Mouse (Mus musculus) limb, embryonic 10.5 days (tissue): ENCODE measurements around the gene Hmgb4. TPM values are rescaled to one million over a fixed set of nuclear protein-coding genes. Genes with fewer than 3 reads are reported as not detected.

Experiments used
- DNase-seq: peaks from one replicate; pipeline ENCODE4 v3.0.0-alpha.2; 2017; ENCODE audit warnings: low spot score
- H3K27ac ChIP-seq: fragments of 300-500 bp; sonication (generic); 2 replicates; pipeline ENCODE4 v1.5.1; 2016; ENCODE audit warnings: mild to moderate bottlenecking
- H3K27me3 ChIP-seq: fragments of 300-500 bp; sonication (generic); 2 replicates; pipeline ENCODE4 v1.6.1; 2016; ENCODE audit warnings: low read depth, mild to moderate bottlenecking; ENCODE audit not compliant: poor library complexity, severe bottlenecking
- H3K36me3 ChIP-seq: fragments of 300-500 bp; sonication (generic); 2 replicates; pipeline ENCODE4 v1.6.1; 2016; ENCODE audit warnings: mild to moderate bottlenecking, moderate library complexity
- H3K4me1 ChIP-seq: fragments of 300-500 bp; sonication (generic); 2 replicates; pipeline ENCODE4 v1.6.1; 2016
- H3K4me3 ChIP-seq: fragments of 300-500 bp; sonication (generic); 2 replicates; pipeline ENCODE4 v1.5.1; 2016; ENCODE audit warnings: mild to moderate bottlenecking, moderate library complexity
- H3K9me3 ChIP-seq: fragments of 300-500 bp; sonication (generic); replicated peaks from 2 replicates; pipeline ENCODE4 v1.6.1; 2016; ENCODE audit warnings: mild to moderate bottlenecking
- WGBS: fragments of 180-500 bp; shearing (Covaris S2); methylation state at CpG from one replicate; pipeline ENCODE4 v1.1.7; 2016; 5-methylcytosine and 5-hydroxymethylcytosine counted together
- polyA plus RNA-seq: library from polyadenylated mRNA; unstranded; fragments of >200 nt; fragmentation: Nextera tagmentation; extraction: Ambion mirVana; gene quantifications from 2 replicates; pipeline ENCODE4 v1.2.1, GENCODE M21; 2016

The Hmgb4 gene
- polyA plus RNA-seq, 1 experiment from 2014 or later = not detected

- no peak overlapping the region for H3K4me3 ChIP-seq
- H3K9me3 ChIP-seq = no peaks in the 10 kb centered on the region
- peaks cover 6% of the 10 kb centered on the region; the same call in 1 of the 2 replicates for H3K4me1 ChIP-seq
- H3K27ac ChIP-seq = no peak overlapping the region
- H3K36me3 ChIP-seq = no peaks in the 10 kb centered on the region
- 90% methylated on average over 5 of the region's 5 CpGs for WGBS
- H3K27me3 ChIP-seq = no peaks in the 10 kb centered on the region
- no peak for DNase-seq
Observed at GRCm38 (mm10) chr4:128264491-128264890, 3.7 kb upstream of the Hmgb4 start.

- Histone ChIP-seq H3K36me3 (no peaks in the 10 kb centered on the region), H3K27me3 (no peaks in the 10 kb centered on the region), H3K4me1 (no peaks in the 10 kb centered on the region), H3K4me3 (no peak overlapping the region), H3K9me3 (no peaks in the 10 kb centered on the region), H3K27ac (no peak overlapping the region)
- DNase-seq = no peak
- 78% methylated on average over 5 of the region's 5 CpGs for WGBS
Observed at GRCm38 (mm10) chr4:128259211-128259610, 1.5 kb downstream of the Hmgb4 start.

GRCm38 (mm10) chr4:128248676-128249075 lies 12.1 kb downstream of the Hmgb4 start:
- H3K9me3 ChIP-seq = no peaks in the 10 kb centered on the region
- no peak overlapping the region for H3K27ac ChIP-seq
- peak; percentile 81 for DNase-seq
- no peaks in the 10 kb centered on the region for H3K4me1 ChIP-seq
- WGBS = 10% methylated on average over 5 of the region's 5 CpGs
- H3K36me3 ChIP-seq = no peaks in the 10 kb centered on the region
- no peaks in the 10 kb centered on the region for H3K27me3 ChIP-seq
- H3K4me3 ChIP-seq = no peak overlapping the region

GRCm38 (mm10) chr4:128245201-128245600 lies 15.6 kb downstream of the Hmgb4 start:
- Histone ChIP-seq H3K27me3 (no peaks in the 10 kb centered on the region), H3K4me3 (no peak overlapping the region), H3K36me3 (no peaks in the 10 kb centered on the region), H3K4me1 (peaks cover 6% of the 10 kb centered on the region; the same call in 1 of the 2 replicates), H3K9me3 (no peaks in the 10 kb centered on the region), H3K27ac (no peak overlapping the region)
- DNase-seq = no peak
- WGBS = 39% methylated on average over 2 of the region's 2 CpGs

GRCm38 (mm10) chr4:128241854-128242356 lies 18.9 kb downstream of the Hmgb4 start:
- Histone ChIP-seq H3K4me3 (no peak overlapping the region), H3K27ac (no peak overlapping the region), H3K9me3 (no peaks in the 10 kb centered on the region), H3K36me3 (no peaks in the 10 kb centered on the region), H3K4me1 (peaks cover 6% of the 10 kb centered on the region; the same call in 1 of the 2 replicates), H3K27me3 (no peaks in the 10 kb centered on the region)
- DNase-seq = no peak
- 65% methylated on average over 2 of the region's 2 CpGs for WGBS

GRCm38 (mm10) chr4:128241075-128241853 lies 19.5 kb downstream of the Hmgb4 start:
- H3K4me3 ChIP-seq = no peak overlapping the region
- H3K4me1 ChIP-seq = peaks cover 6% of the 10 kb centered on the region; the same call in 1 of the 2 replicates
- 62% methylated on average over 19 of the region's 19 CpGs for WGBS
- DNase-seq = no peak
- no peaks in the 10 kb centered on the region for H3K27me3 ChIP-seq
- no peaks in the 10 kb centered on the region for H3K9me3 ChIP-seq
- no peaks in the 10 kb centered on the region for H3K36me3 ChIP-seq
- H3K27ac ChIP-seq = no peak overlapping the region

- Histone ChIP-seq H3K27me3 (no peaks in the 10 kb centered on the region), H3K27ac (no peak overlapping the region), H3K36me3 (no peaks in the 10 kb centered on the region), H3K4me1 (peaks cover 6% of the 10 kb centered on the region; the same call in 1 of the 2 replicates), H3K9me3 (no peaks in the 10 kb centered on the region), H3K4me3 (no peak overlapping the region)
- 68% methylated on average over 1 of the region's 1 CpGs for WGBS
- no peak for DNase-seq
Observed at GRCm38 (mm10) chr4:128239113-128239512, 21.6 kb downstream of the Hmgb4 start.

- no peak for DNase-seq
- Histone ChIP-seq H3K27me3 (no peaks in the 10 kb centered on the region), H3K27ac (no peak overlapping the region), H3K36me3 (no peaks in the 10 kb centered on the region), H3K4me1 (peaks cover 5% of the 10 kb centered on the region), H3K4me3 (no peak overlapping the region), H3K9me3 (no peaks in the 10 kb centered on the region)
- WGBS = 89% methylated on average over 13 of the region's 13 CpGs
Observed at GRCm38 (mm10) chr4:128233458-128233857, 27.3 kb downstream of the Hmgb4 start.

GRCm38 (mm10) chr4:128227377-128228316 lies 33.1 kb downstream of the Hmgb4 start:
- Histone ChIP-seq H3K27ac (peak overlapping the region; percentile 36; the same call in 1 of the 2 replicates), H3K4me1 (peaks cover 21% of the 10 kb centered on the region), H3K36me3 (no peaks in the 10 kb centered on the region), H3K4me3 (no peak overlapping the region), H3K27me3 (no peaks in the 10 kb centered on the region; the same call in 1 of the 2 replicates), H3K9me3 (no peaks in the 10 kb centered on the region)
- 24% methylated on average over 13 of the region's 13 CpGs for WGBS
- DNase-seq = peak; percentile 45

GRCm38 (mm10) chr4:128224453-128224852 lies 36.3 kb downstream of the Hmgb4 start:
- DNase-seq = no peak
- no peak overlapping the region for H3K27ac ChIP-seq
- WGBS = 67% methylated on average over 6 of the region's 6 CpGs
- peaks cover 21% of the 10 kb centered on the region for H3K4me1 ChIP-seq
- H3K27me3 ChIP-seq = peaks cover 6% of the 10 kb centered on the region
- H3K36me3 ChIP-seq = no peaks in the 10 kb centered on the region
- H3K9me3 ChIP-seq = no peaks in the 10 kb centered on the region
- H3K4me3 ChIP-seq = no peak overlapping the region

- H3K4me3 ChIP-seq = no peak overlapping the region
- no peaks in the 10 kb centered on the region for H3K9me3 ChIP-seq
- no peaks in the 10 kb centered on the region for H3K36me3 ChIP-seq
- H3K27me3 ChIP-seq = peaks cover 6% of the 10 kb centered on the region
- DNase-seq = no peak
- no peak overlapping the region for H3K27ac ChIP-seq
- H3K4me1 ChIP-seq = no peaks in the 10 kb centered on the region
- WGBS = 86% methylated on average over 13 of the region's 13 CpGs
Observed at GRCm38 (mm10) chr4:128217991-128218595, 42.7 kb downstream of the Hmgb4 start.
